Mouse (Mus musculus) lung, adult 2 months (tissue): ENCODE results near the gene Tbce. TPM values are rescaled to one million over a fixed set of nuclear protein-coding genes. Genes with fewer than 3 reads are reported as not detected.
A peak's percentile ranks its signal among the peaks of the same experiment; 100 is the strongest.
"Not testable (repeated sequence)": the region's sequence is repeated elsewhere in the genome, so short reads cannot be mapped to it uniquely, and the experiment has no call there.

Experiments used
- DNase-seq: peaks from one replicate; pipeline ENCODE4 v3.0.0; 2022
- H3K4me1 ChIP-seq: fragments of 200-500 bp; 2 replicates; pipeline ENCODE4 v1.6.1; 2011; ENCODE audit warnings: low read length; ENCODE audit not compliant: control insufficient read depth, insufficient read depth
- H3K4me3 ChIP-seq: fragments of 200-500 bp; replicated peaks from 2 replicates; pipeline ENCODE3; 2011; ENCODE audit warnings: low read depth, mild to moderate bottlenecking, control low read depth, low read length; ENCODE audit errors: extremely low read depth
- CTCF ChIP-seq: fragments of 200-500 bp; IDR thresholded peaks from 2 replicates; pipeline ENCODE4 v1.5.1; 2011; ENCODE audit warnings: mild to moderate bottlenecking, low read length, control low read depth; ENCODE audit not compliant: insufficient read depth
- POLR2A ChIP-seq: fragments of 200-500 bp; IDR thresholded peaks from 2 replicates; pipeline ENCODE4 v1.6.1; 2011; ENCODE audit warnings: low read depth, mild to moderate bottlenecking, control low read depth, low read length, borderline replicate concordance; ENCODE audit errors: extremely low read depth
- WGBS: fragments of 180-500 bp; shearing (Covaris S2); methylation state at CpG from one replicate; pipeline ENCODE4 v1.1.7; 2018; 5-methylcytosine and 5-hydroxymethylcytosine counted together
- polyA plus RNA-seq: library from polyadenylated mRNA; depleted of rRNA; stranded (reverse); fragments of >200 nt; gene quantifications from 2 replicates; pipeline ENCODE4 v1.2.3, GENCODE M21; 2012

Gene Tbce
- polyA plus RNA-seq, 1 experiment, result 22.0 TPM

DNA sequence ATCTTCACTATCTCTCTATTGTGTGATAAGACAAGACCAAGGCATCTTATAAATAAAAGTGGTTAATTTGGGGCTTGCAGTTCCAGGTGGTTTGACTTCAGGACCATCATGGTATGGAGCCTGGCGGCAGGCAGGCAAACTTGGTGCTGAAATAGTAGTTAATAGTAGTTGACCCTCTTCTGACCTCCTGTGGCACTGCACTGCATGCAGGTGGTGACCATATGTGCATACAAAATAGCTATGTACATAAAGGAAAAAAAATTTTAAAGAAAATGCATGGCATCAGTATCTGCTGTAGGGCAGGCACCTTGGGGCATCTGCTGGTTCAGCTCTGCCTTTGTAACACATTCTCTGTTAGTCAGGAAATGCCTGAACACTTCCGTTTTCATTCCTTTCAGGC lies 49.0 kb downstream of the Tbce start:
- no peak for TF ChIP-seq CTCF
- TF ChIP-seq POLR2A, result no peak
- WGBS, result 76% methylated on average over 2 of the region's 2 CpGs
- Histone ChIP-seq H3K4me3 (no peak overlapping the region), H3K4me1 (no peaks in the 10 kb centered on the region)
- no peak for DNase-seq

DNA sequence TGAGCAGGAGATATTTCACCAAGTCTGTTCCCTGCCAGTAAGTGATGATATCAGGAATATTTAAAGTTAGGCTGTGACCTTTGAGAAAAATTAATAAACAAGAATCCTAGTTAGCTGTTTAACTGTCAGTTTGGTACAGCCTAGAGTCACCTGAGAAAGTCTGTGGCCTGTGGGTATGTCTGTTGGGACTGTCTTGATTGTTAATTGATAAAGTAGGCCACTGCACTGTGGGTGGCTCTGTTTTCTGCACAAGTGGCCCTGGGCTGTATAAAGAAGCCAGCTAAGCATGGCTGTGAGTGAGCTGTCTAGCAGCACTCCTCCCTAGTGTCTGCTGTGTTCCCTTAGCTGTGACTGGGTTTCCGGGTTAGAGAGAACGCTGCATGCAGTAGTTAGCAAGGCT lies 50.3 kb downstream of the Tbce start:
- WGBS, result 66% methylated on average over 2 of the region's 2 CpGs
- Histone ChIP-seq H3K4me1 (no peaks in the 10 kb centered on the region), H3K4me3 (no peak overlapping the region)
- TF ChIP-seq CTCF (no peak), POLR2A (no peak)
- DNase-seq, result no peak

DNA sequence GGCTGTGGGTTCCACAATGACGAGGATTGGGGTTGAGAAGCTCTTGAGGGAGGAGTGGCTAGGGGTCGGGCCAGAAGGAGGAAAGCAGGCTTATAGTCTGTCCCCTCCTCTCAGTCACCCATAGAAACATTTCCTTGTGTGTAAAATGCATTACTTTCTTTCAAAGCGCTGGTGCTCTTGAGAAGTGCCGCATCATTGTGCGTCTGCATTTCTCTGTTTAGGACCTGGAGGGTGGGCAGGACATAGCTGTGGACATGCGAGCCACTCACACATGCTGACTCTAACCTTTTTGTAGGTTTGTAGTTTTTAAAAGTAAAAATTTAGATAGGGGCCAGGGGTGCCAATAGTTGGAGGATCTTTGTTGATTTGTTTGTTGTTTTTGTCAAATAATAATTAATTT lies 55.9 kb downstream of the Tbce start:
- H3K4me3 ChIP-seq, result no peak overlapping the region
- TF ChIP-seq CTCF, result no peak
- no peak for TF ChIP-seq POLR2A
- WGBS, result 81% methylated on average over 6 of the region's 6 CpGs
- no peak for DNase-seq
- H3K4me1 ChIP-seq, result no peaks in the 10 kb centered on the region

DNA sequence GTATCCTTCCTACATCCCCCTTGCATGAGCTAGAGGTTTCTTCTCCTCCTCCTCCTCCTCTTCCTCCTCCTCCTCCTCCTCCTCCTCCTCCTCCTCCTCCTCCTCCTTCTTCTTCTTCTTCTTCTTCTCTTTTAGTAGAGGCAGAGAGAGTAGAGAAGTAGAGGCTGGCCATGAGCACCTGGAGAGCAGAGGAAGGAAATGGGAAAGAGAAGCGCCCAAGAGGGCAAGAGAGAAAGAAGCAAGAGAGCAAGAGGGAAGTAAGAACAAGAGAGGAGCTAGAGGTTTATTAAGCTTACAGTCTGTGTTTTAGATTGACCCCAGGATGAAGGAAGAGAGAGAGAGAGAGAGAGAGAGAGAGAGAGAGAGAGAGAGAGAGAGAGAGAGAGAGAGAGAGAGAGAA lies 57.6 kb downstream of the Tbce start:
- H3K4me3 ChIP-seq, DNase-seq, H3K4me1 ChIP-seq: not testable (repeated sequence)
- WGBS, result 100% methylated on average over 1 of the region's 1 CpGs

DNA sequence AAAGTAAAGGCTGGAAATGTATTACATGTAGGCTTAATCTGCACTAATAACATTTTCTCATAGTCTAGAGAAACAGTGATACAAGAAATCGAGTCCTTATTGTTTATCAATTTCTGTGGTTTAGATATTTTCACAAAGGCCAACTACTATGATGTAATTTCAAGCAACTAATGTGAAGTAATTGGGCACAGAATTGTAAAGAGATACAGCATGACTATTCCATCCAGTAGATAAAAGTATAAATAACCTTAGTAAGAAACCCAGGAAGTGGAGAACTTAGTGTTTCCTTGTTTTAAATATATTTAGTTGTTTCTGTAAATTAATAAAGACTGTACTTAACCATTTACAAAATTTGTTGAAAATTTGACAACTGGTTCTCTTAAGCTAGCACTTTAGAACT lies 69.6 kb downstream of the Tbce start:
- peaks cover 2% of the 10 kb centered on the region; the same call in 1 of the 2 replicates for H3K4me1 ChIP-seq
- no peak overlapping the region for H3K4me3 ChIP-seq
- 64% methylated on average over 1 of the region's 1 CpGs for WGBS
- no peak for TF ChIP-seq POLR2A
- no peak for TF ChIP-seq CTCF
- DNase-seq, result no peak

DNA sequence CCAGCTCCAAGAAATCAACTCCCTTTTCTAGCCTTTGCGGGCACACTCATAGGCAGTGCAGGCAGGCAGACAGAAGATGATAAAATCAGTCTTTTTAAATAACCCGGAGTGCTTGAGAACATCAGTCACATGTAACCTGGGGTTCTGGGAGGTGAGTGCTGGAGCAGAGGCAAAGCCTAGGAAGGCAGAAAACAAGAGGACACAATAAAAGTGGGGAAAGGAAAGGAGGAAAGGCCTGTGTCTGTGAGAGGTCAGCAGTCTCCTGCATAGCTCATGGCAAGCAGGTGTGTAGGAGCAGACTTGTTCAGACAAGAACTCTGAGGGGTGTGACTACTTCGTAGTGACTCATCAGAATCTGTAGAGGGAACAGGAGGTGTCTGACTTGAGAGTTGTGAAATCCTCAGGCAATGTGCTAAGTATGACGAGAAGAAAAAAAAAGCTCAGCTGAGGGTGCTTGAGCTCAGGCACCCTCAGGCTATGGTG lies 70.8 kb downstream of the Tbce start:
- 62% methylated on average over 4 of the region's 4 CpGs for WGBS
- H3K4me3 ChIP-seq, result no peak overlapping the region
- peak; percentile 38 for DNase-seq
- peaks cover 2% of the 10 kb centered on the region; the same call in 1 of the 2 replicates for H3K4me1 ChIP-seq
- TF ChIP-seq CTCF (no peak), POLR2A (no peak)

DNA sequence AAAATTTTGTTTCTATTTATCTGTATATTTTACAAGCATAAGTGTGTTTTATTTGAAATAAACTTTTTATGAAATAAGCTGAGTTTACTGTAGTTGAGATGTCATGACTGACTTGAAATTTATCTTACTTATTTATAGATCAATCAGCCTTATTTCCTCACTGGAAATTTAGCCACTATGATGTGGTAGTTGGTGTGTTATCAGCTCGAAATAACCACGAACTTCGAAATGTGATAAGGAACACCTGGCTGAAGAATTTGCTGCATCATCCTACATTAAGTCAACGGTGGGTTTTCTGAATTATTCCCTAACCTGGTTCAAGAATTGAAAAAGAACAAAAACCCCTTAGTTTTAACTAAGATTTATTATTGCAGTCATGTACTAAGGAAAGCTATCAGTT lies 73.3 kb downstream of the Tbce start:
- Histone ChIP-seq H3K4me3 (no peak overlapping the region), H3K4me1 (peaks cover 2% of the 10 kb centered on the region; the same call in 1 of the 2 replicates)
- WGBS, result 56% methylated on average over 4 of the region's 4 CpGs
- no peak for DNase-seq
- TF ChIP-seq POLR2A, result no peak
- TF ChIP-seq CTCF, result no peak

DNA sequence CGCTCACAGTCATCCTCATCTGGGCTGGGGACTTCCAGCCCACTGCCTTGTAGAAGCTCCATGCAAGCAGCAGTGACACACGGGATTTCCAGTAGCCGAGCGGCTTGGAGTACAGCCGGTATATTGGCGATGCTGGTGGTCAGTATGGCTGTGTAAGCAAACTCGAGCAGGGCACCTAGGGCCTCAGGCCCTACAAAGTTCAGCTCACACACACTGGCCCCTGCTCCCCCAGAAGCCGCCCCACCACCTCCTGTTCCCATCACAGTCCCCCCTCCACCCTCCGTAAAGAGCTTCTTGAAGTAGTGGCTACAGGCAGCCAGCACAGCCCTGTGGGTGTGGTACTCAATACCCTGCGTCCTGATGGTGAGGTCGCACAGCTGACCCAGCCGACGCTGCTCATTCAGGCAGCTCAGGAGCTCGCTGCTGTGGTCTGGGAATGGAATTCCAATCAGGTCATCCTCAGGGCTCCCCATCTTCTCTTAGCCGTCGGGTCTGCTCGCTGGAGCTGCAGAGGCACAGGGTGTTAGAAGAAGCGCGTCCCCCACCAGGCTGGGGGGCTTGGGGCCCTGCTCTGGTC lies 74.0 kb downstream of the Tbce start:
- peaks cover 2% of the 10 kb centered on the region; the same call in 1 of the 2 replicates for H3K4me1 ChIP-seq
- 76% methylated on average over 19 of the region's 19 CpGs for WGBS

DNA sequence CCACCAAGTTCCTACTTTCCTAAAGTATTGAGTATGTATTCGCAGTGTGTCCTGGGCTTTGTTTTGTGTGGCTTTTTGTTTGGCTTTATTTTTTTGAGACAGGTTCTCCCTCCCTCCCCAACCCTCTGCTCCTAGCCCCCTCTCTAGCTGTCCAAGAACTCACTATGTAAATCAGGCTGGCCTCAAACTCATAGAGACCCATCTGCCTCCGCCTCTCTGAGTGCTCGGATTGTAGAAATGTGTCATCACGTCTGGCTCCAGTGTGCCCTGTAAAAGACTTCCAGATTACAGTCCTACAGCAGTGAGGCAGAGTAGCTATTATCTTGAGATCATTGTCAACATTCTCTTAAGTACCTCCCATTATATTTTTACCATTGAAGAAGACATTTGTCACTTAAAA lies 78.4 kb downstream of the Tbce start:
- H3K4me1 ChIP-seq, result no peaks in the 10 kb centered on the region
- 79% methylated on average over 4 of the region's 4 CpGs for WGBS
- H3K4me3 ChIP-seq, result no peak overlapping the region
- TF ChIP-seq POLR2A (no peak), CTCF (no peak)
- DNase-seq, result no peak

More for the DNA sequence above, 74.0 kb downstream of the Tbce start:
- TF ChIP-seq CTCF (no peak), POLR2A (no peak)
- H3K4me3 ChIP-seq, result no peak overlapping the region
- DNase-seq, result no peak

DNA sequence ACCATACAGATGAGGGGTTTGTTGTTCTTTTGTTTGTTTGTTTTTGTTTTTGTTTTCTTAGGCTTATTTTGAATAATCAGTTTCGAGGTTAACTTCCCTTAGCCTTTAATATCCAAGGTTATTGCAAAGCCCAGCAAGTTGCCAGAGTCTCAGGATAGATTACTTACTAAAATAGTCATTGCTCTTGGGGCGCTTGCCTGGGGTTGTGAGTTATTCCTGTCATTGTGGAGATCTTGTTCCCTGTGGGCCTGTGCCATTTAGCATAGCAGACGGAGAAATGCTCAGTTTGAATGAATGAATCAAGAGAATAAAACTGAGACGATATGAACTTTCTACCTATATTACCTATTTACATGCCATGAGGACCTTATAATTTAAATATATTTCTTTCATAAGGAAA lies 79.2 kb downstream of the Tbce start:
- Histone ChIP-seq H3K4me1 (no peaks in the 10 kb centered on the region), H3K4me3 (no peak overlapping the region)
- TF ChIP-seq POLR2A (no peak), CTCF (no peak)
- WGBS, result 85% methylated on average over 4 of the region's 4 CpGs
- DNase-seq, result no peak

DNA sequence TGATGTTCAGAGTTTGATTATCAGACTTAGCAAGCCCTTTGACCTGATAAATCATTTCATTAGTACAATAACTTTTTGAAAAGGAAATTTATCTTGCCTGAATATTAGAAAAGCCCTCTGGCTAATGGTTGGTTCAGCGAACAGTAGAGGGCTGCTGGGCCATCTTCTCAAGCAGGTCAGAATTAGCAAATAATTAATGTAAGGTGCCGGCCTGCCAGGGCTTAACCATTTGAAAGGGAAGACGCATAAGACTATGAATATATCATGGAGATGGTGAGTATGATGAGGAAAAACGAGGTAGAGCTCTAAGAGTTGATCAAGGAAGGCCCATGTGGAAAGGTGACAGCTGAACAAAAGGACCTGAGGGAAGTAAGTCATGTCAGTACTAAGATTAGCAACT lies 82.8 kb downstream of the Tbce start:
- H3K4me1 ChIP-seq, result no peaks in the 10 kb centered on the region
- 79% methylated on average over 4 of the region's 4 CpGs for WGBS
- TF ChIP-seq POLR2A (no peak), CTCF (no peak)
- no peak for DNase-seq
- no peak overlapping the region for H3K4me3 ChIP-seq
